Mouse (Mus musculus) liver, embryonic 16.5 days (tissue): Measurements from ENCODE around the gene Olfr1393. TPM values are rescaled to one million over a fixed set of nuclear protein-coding genes. Genes with fewer than 3 reads are reported as not detected.

ENCODE experiments used
- ATAC-seq: fragments of 200-750 bp; cut with Nextera tagmentation; 2 replicates; pipeline ENCODE4 v1.8.0; 2017; ENCODE audit warnings: low read depth, mild to moderate bottlenecking, moderate number of reproducible peaks, moderate library complexity
- H3K27ac ChIP-seq: fragments of 300-500 bp; sonication (generic); 2 replicates; pipeline ENCODE4 v1.5.1; 2014; ENCODE audit warnings: mild to moderate bottlenecking, low read length
- H3K27me3 ChIP-seq: fragments of 300-500 bp; sonication (generic); 2 replicates; pipeline ENCODE4 v1.6.1; 2014; ENCODE audit warnings: low read depth, low read length, mixed read lengths; ENCODE audit not compliant: control insufficient read depth, insufficient read depth
- H3K36me3 ChIP-seq: fragments of 300-500 bp; sonication (generic); 2 replicates; pipeline ENCODE4 v1.6.1; 2014; ENCODE audit warnings: mild to moderate bottlenecking; ENCODE audit not compliant: control insufficient read depth, insufficient read depth
- H3K4me1 ChIP-seq: fragments of 300-500 bp; sonication (generic); 2 replicates; pipeline ENCODE4 v1.6.1; 2014; ENCODE audit warnings: low read depth, low read length, mixed read lengths; ENCODE audit not compliant: control insufficient read depth
- H3K4me2 ChIP-seq: fragments of 300-500 bp; sonication (generic); 2 replicates; pipeline ENCODE4 v1.6.1; 2014; ENCODE audit warnings: low read depth, low read length, mixed read lengths
- H3K4me3 ChIP-seq: fragments of 300-500 bp; sonication (generic); 2 replicates; pipeline ENCODE4 v1.5.1; 2014; ENCODE audit warnings: low read depth, mild to moderate bottlenecking, low read length
- H3K9ac ChIP-seq: fragments of 300-500 bp; sonication (generic); 2 replicates; pipeline ENCODE4 v1.6.1; 2014; ENCODE audit warnings: low read depth, low read length
- H3K9me3 ChIP-seq: fragments of 300-500 bp; sonication (generic); replicated peaks from 2 replicates; pipeline ENCODE4 v1.6.1; 2016; ENCODE audit warnings: low read length; ENCODE audit not compliant: control insufficient read depth
- WGBS: fragments of 180-500 bp; shearing (Covaris S2); extraction: QIAGEN DNeasy Blood & Tissue Kit; methylation state at CpG from one replicate; pipeline ENCODE4 v1.1.7; 2014; ENCODE audit not compliant: insufficient replicate concordance; 5-methylcytosine and 5-hydroxymethylcytosine counted together
- polyA plus RNA-seq: library from polyadenylated mRNA; unstranded; fragments of >200 nt; fragmentation: Nextera tagmentation; extraction: Ambion mirVana; gene quantifications from 2 replicates; pipeline ENCODE4 v1.2.1, GENCODE M21; 2015

Olfr1393 gene
- polyA plus RNA-seq, 1 experiment from 2014 or later: 0.06 TPM

DNA sequence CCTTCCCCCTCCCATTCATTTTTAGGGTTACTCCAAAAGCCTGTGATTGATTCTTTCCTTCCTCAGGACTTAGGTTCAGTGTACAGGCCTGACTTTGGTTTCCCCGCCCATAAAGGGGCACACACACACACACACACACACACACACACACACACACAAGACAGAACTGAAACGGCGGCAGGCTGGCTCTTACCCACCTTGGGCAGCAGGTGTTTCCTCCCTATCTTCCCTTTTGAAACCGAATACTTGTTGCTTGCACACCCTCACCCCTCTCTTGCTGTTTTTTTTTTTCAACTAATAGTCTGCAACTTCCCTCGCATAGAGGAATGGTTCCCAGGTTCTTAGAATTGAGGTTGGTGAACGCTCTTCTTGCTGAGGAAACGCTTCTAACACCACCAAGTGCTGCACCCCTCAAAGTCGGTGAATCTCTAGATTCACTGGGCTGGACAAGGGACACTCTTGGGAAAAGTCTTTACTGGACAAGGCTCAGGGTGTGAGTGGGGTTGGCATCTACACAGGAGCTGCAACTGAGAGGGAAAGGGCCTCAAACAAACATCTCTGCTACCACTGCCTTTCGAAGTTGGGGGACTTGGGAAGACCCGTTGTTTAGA lies 28.2 kb upstream of the Olfr1393 start:
- Histone ChIP-seq H3K27ac (peak overlapping the region; percentile 94), H3K9ac (peak overlapping the region; percentile 96), H3K4me3 (peak overlapping the region; percentile 84), H3K4me1 (peaks cover 75% of the 10 kb centered on the region), H3K9me3 (no peaks in the 10 kb centered on the region), H3K36me3 (peaks cover 13% of the 10 kb centered on the region), H3K27me3 (no peaks in the 10 kb centered on the region), H3K4me2 (peak overlapping the region; percentile 80)
- 3% methylated on average over 10 of the region's 10 CpGs for whole genome bisulfite sequencing
- peak; percentile 3; the same call in 1 of the 2 replicates for ATAC-seq

- no peaks in the 10 kb centered on the region for H3K27me3 ChIP-seq
- peak overlapping the region; percentile 96 for H3K9ac ChIP-seq
- peaks cover 18% of the 10 kb centered on the region for H3K36me3 ChIP-seq
- H3K9me3 ChIP-seq: no peaks in the 10 kb centered on the region
- H3K4me3 ChIP-seq: peak overlapping the region; percentile 84
- peaks cover 67% of the 10 kb centered on the region for H3K4me1 ChIP-seq
- 1% methylated on average over 45 of the region's 45 CpGs for WGBS
- ATAC-seq: peak; percentile 96
- peak overlapping the region; percentile 94 for H3K27ac ChIP-seq
- H3K4me2 ChIP-seq: peak overlapping the region; percentile 80
Observed at GRCm38 (mm10) chr11:49250422-49251379, 27.4 kb upstream of the Olfr1393 start.

DNA sequence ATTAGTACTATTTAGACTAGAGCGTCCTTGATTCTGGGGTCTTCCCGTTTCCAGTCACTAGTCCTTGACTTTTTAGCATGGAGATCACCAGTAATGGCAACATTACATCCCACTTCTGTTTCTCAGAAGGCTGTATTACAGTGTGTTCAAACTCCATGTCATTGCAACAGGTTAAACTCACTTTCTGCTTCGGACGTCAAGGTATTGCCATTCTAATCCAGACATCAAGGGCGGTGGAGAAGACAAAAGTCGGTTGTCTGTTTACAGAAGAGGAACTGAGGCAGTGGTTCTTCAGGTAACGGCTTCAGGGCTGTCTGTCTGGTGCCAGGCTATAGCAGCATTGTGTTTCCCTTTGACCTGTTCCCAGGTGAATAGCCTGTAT lies 26.7 kb upstream of the Olfr1393 start:
- H3K4me1 ChIP-seq: peaks cover 62% of the 10 kb centered on the region
- H3K9ac ChIP-seq: peak overlapping the region; percentile 96
- H3K4me2 ChIP-seq: peak overlapping the region; percentile 80
- peaks cover 19% of the 10 kb centered on the region for H3K36me3 ChIP-seq
- WGBS: 15% methylated on average over 7 of the region's 7 CpGs
- peak overlapping the region; percentile 94 for H3K27ac ChIP-seq
- no peak for ATAC-seq
- peak overlapping the region; percentile 84 for H3K4me3 ChIP-seq
- no peaks in the 10 kb centered on the region for H3K9me3 ChIP-seq
- no peaks in the 10 kb centered on the region for H3K27me3 ChIP-seq

GRCm38 (mm10) chr11:49252048-49252447 lies 26.1 kb upstream of the Olfr1393 start:
- H3K9me3 ChIP-seq: no peaks in the 10 kb centered on the region
- peaks cover 19% of the 10 kb centered on the region for H3K36me3 ChIP-seq
- no peak for ATAC-seq
- WGBS: 39% methylated on average over 5 of the region's 5 CpGs
- H3K27me3 ChIP-seq: no peaks in the 10 kb centered on the region
- H3K4me3 ChIP-seq: peak overlapping the region; percentile 84
- peaks cover 56% of the 10 kb centered on the region for H3K4me1 ChIP-seq
- peak overlapping the region; percentile 96 for H3K9ac ChIP-seq
- H3K4me2 ChIP-seq: peak overlapping the region; percentile 80
- peak overlapping the region; percentile 94 for H3K27ac ChIP-seq

DNA sequence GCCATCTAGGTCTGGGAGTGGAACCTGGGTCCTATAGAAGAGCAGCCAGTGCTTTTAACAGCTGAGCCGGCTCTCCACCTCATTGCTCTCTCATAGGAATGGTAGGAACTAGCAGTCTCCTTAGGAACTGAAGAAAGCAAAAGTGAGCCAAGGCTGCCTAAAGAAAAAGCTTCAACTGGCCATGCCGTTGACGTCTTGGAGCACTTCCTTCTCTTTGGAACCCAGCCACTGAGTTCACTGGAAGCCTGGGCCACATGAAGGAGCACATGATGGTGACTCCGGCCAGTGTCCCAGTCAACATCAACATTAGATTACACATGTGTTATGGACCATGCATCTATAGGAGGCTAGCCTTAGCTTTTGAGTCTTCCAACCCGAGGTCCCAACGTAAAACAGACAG lies 25.1 kb upstream of the Olfr1393 start:
- Histone ChIP-seq H3K4me1 (peaks cover 46% of the 10 kb centered on the region), H3K9ac (no peak overlapping the region)
- no peak for ATAC-seq

DNA sequence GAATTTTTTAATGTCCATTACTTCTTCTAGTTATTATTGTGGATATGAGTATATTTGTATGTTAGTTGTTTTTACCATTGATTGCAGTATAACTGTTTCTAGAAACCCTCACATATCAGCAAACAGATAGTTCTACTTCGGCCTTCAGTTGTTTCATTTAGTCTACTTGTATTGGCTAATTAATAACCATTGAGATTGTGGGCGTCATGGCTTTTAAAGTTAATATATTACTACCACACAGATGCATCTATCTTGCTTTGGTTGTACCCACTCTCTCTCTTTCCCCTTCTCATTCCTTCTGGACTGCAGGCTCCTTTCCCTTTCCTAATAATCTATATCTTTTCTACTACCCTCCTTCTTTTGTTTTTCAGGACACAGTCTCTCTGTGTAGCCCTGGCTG lies 18.8 kb upstream of the Olfr1393 start:
- Histone ChIP-seq H3K9me3 (no peaks in the 10 kb centered on the region), H3K27ac (peak overlapping the region; percentile 51; the same call in 1 of the 2 replicates), H3K9ac (no peak overlapping the region), H3K4me3 (no peak overlapping the region), H3K36me3 (peaks cover 25% of the 10 kb centered on the region), H3K4me2 (no peak overlapping the region; the same call in 1 of the 2 replicates), H3K27me3 (no peaks in the 10 kb centered on the region), H3K4me1 (peaks cover 8% of the 10 kb centered on the region)
- peak; percentile 42; the same call in 1 of the 2 replicates for ATAC-seq
- WGBS: 61% methylated on average over 2 of the region's 2 CpGs

More for the DNA sequence above, 25.1 kb upstream of the Olfr1393 start:
- no peak overlapping the region for H3K4me3 ChIP-seq
- no peak overlapping the region; the same call in 1 of the 2 replicates for H3K4me2 ChIP-seq
- 80% methylated on average over 6 of the region's 6 CpGs for WGBS
- H3K27me3 ChIP-seq: no peaks in the 10 kb centered on the region
- H3K9me3 ChIP-seq: no peaks in the 10 kb centered on the region
- peaks cover 19% of the 10 kb centered on the region for H3K36me3 ChIP-seq
- H3K27ac ChIP-seq: no peak overlapping the region

DNA sequence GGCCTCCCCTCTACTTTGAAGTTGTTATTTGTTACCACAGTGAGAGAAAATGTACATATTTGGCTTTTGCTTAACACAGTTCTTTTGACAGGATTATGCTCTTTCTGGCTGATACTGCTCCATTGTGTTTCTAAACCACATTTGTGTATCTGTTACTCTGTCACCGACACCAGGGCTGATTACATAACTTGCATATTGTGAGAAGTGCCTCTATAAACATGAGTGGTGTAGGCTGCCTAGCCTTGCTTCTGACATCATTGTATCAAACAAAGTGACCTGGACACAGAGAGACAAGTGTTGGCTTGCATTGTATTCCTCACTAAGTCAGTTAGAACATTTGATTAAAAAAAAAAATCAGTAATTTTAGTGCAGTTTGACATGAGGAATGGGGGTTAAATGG lies 18.3 kb upstream of the Olfr1393 start:
- peak; percentile 38 for ATAC-seq
- H3K9ac ChIP-seq: no peak overlapping the region
- peaks cover 25% of the 10 kb centered on the region for H3K36me3 ChIP-seq
- no peaks in the 10 kb centered on the region for H3K9me3 ChIP-seq
- H3K27ac ChIP-seq: peak overlapping the region; percentile 51; the same call in 1 of the 2 replicates
- 36% methylated on average over 1 of the region's 1 CpGs for WGBS
- H3K4me1 ChIP-seq: peaks cover 8% of the 10 kb centered on the region
- H3K4me3 ChIP-seq: no peak overlapping the region
- H3K27me3 ChIP-seq: no peaks in the 10 kb centered on the region
- H3K4me2 ChIP-seq: no peak overlapping the region

GRCm38 (mm10) chr11:49260598-49261312 lies 17.3 kb upstream of the Olfr1393 start:
- no peak overlapping the region for H3K4me3 ChIP-seq

More at GRCm38 (mm10) chr11:49260598-49261312, 17.3 kb upstream of the Olfr1393 start:
- no peaks in the 10 kb centered on the region for H3K9me3 ChIP-seq
- no peak overlapping the region for H3K27ac ChIP-seq
- 0 out of 2 replicates have a peak, but pooled peaks have one; percentile 17 for ATAC-seq
- peaks cover 8% of the 10 kb centered on the region for H3K4me1 ChIP-seq
- 84% methylated on average over 21 of the region's 21 CpGs for WGBS
- H3K27me3 ChIP-seq: no peaks in the 10 kb centered on the region
- H3K9ac ChIP-seq: no peak overlapping the region
- H3K4me2 ChIP-seq: no peak overlapping the region
- H3K36me3 ChIP-seq: peaks cover 20% of the 10 kb centered on the region
